ENCODE assay signal across 16 mouse cellular contexts in the genomic region with DNA sequence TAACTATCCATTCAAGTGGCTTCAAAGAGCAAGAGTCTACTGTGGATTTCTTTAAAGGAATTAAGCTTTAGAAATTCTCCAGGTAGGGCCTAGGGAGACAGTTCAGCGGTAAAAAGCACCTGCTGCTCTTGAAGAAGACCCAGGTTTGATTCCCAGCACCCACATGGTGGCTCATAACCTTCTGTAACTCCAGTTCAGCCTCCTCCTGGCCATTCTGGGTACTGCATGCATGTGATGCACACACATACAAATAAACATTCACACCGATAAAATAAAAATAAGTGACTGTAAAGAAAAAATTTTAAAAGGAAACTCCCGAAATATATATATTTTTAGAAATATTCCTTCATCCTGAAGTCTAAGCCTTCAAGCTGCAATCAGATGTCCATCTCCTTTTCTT.
DNase-seq lines count a peak whose midpoint lies in the region; ATAC-seq and TF ChIP-seq lines count a peak whose summit lies in the region.
"Had no signal": no experiment of that assay in that cellular context is flagged by ENCODE, and none has a peak within 500 bp of the region (broad histone marks: within the 10 kb centered on the region; RNA-seq: fewer than 3 reads in every experiment).

No protein-coding gene starts in this region.

- TF ChIP-seq POLR2A in small intestine, adult 2 months (IDR thresholded peaks at IDR 0.05; ENCODE audit: low read depth, low read length) = no peak

- TF ChIP-seq CTCF in intestine, postnatal 0 days (IDR thresholded peaks at IDR 0.05; ENCODE audit: low read depth) = peak; percentile 40; the same call in 1 of the 2 replicates
- TF ChIP-seq CTCF in lung, embryonic 14.5 days (IDR thresholded peaks at IDR 0.05; ENCODE audit: low read depth) = peak; percentile 50
- TF ChIP-seq CTCF in G1E (IDR thresholded peaks at IDR 0.05; ENCODE audit: low read depth, low read length) = peak; percentile 15; the same call in 1 of the 2 replicates
- peak; percentile 38; the same call in 1 of the 2 replicates for TF ChIP-seq CTCF in small intestine, adult 2 months (IDR thresholded peaks at IDR 0.05; ENCODE audit: extremely low read depth, insufficient read length, insufficient replicate concordance, low read depth, low read length)

- no peaks in the 10 kb centered on the region for H3K36me3 ChIP-seq in intestine, postnatal 0 days (ENCODE audit: control insufficient read depth, insufficient read depth)
- no peaks in the 10 kb centered on the region for H3K36me3 ChIP-seq in intestine, embryonic 16.5 days (ENCODE audit: control insufficient read depth, insufficient read depth, low read length)
- no peaks in the 10 kb centered on the region for H3K36me3 ChIP-seq in lung, embryonic 14.5 days (ENCODE audit: insufficient read depth)
- H3K36me3 ChIP-seq in G1E (replicated peaks) = no peaks in the 10 kb centered on the region
- H3K36me3 ChIP-seq in small intestine, adult 2 months (ENCODE audit: control insufficient read depth, insufficient read depth, low read length) = no peaks in the 10 kb centered on the region
- H3K36me3 ChIP-seq: embryonic facial prominence, embryonic 12.5 days; heart, embryonic 12.5 days; neural tube, embryonic 15.5 days; stomach, embryonic 15.5 days had no signal

- 94% methylated on average over 3 of the region's 3 CpGs for WGBS in intestine, postnatal 0 days
- WGBS in intestine, embryonic 16.5 days = 91% methylated on average over 3 of the region's 3 CpGs
- WGBS in lung, embryonic 14.5 days = 90% methylated on average over 3 of the region's 3 CpGs
- 91% methylated on average over 3 of the region's 3 CpGs for WGBS in small intestine, adult 2 months

- 0 out of 2 replicates have a peak, but pooled peaks cover 4% of the 10 kb centered on the region for H3K9me3 ChIP-seq in intestine, postnatal 0 days (ENCODE audit: control insufficient read depth)
- H3K9me3 ChIP-seq in intestine, embryonic 16.5 days (ENCODE audit: control insufficient read depth, low read length) = 0 out of 2 replicates have a peak, but pooled peaks cover 3% of the 10 kb centered on the region
- H3K9me3 ChIP-seq in lung, embryonic 14.5 days (ENCODE audit: low read depth, low read length) = no peaks in the 10 kb centered on the region
- H3K9me3 ChIP-seq in G1E (replicated peaks) = peaks cover 4% of the 10 kb centered on the region; the same call in 1 of the 2 replicates
- H3K9me3 ChIP-seq: embryonic facial prominence, embryonic 12.5 days; stomach, embryonic 15.5 days had no signal

- no peak for DNase-seq in lung, embryonic 14.5 days
- no peak for DNase-seq in lung, postnatal 14 days
- no peak for DNase-seq in G1E (ENCODE audit: low spot score)
- no peak for DNase-seq in adrenal gland, postnatal 10 days
- DNase-seq: cerebellum, adult 2 months; gastrocnemius, postnatal 14 days; heart, postnatal 36 days; kidney, postnatal 10 days; thymus, postnatal 36 days had no signal

- H3K4me1 ChIP-seq in intestine, postnatal 0 days (replicated peaks; ENCODE audit: control insufficient read depth, insufficient read depth, low read length) = no peaks in the 10 kb centered on the region
- 0 out of 2 replicates have a peak, but pooled peaks cover 3% of the 10 kb centered on the region for H3K4me1 ChIP-seq in intestine, embryonic 16.5 days (ENCODE audit: control insufficient read depth, insufficient read depth, low read length)
- H3K4me1 ChIP-seq in lung, embryonic 14.5 days (ENCODE audit: insufficient read depth) = peaks cover 8% of the 10 kb centered on the region; the same call in 1 of the 2 replicates
- peaks cover 11% of the 10 kb centered on the region for H3K4me1 ChIP-seq in G1E (ENCODE audit: insufficient read depth, low read depth, low read length)
- no peaks in the 10 kb centered on the region for H3K4me1 ChIP-seq in small intestine, adult 2 months (ENCODE audit: control insufficient read depth, insufficient read depth, insufficient read length, low read length)
- H3K4me1 ChIP-seq: embryonic facial prominence, embryonic 12.5 days; heart, embryonic 12.5 days; neural tube, embryonic 15.5 days had no signal

- ATAC-seq in intestine, postnatal 0 days = no peak
- ATAC-seq in intestine, embryonic 16.5 days = no peak
- no peak for ATAC-seq in lung, embryonic 14.5 days (ENCODE audit: insufficient read depth)
- ATAC-seq in G1E (ENCODE audit: extremely low read depth, insufficient number of reproducible peaks, low FRiP score, poor library complexity, severe bottlenecking) = no peak

- H3K9ac ChIP-seq in intestine, postnatal 0 days (ENCODE audit: low read depth, low read length) = no peak overlapping the region
- no peak overlapping the region for H3K9ac ChIP-seq in intestine, embryonic 16.5 days (ENCODE audit: low read depth, low read length)
- H3K9ac ChIP-seq in lung, embryonic 14.5 days = no peak overlapping the region
- H3K9ac ChIP-seq: embryonic facial prominence, embryonic 12.5 days; heart, embryonic 12.5 days; neural tube, embryonic 15.5 days; stomach, embryonic 15.5 days had no signal

- H3K27ac ChIP-seq in intestine, postnatal 0 days (ENCODE audit: low read depth, low read length) = no peak overlapping the region
- no peak overlapping the region for H3K27ac ChIP-seq in intestine, embryonic 16.5 days (ENCODE audit: low read length)
- H3K27ac ChIP-seq in lung, embryonic 14.5 days (ENCODE audit: low read depth) = no peak overlapping the region
- no peak overlapping the region for H3K27ac ChIP-seq in small intestine, adult 2 months (ENCODE audit: insufficient read depth, low read depth, low read length)
- H3K27ac ChIP-seq: embryonic facial prominence, embryonic 12.5 days; neural tube, embryonic 15.5 days; stomach, embryonic 15.5 days had no signal

- H3K4me3 ChIP-seq in intestine, postnatal 0 days (ENCODE audit: low read depth, low read length) = no peak overlapping the region
- H3K4me3 ChIP-seq in intestine, embryonic 16.5 days (ENCODE audit: low read length) = no peak overlapping the region
- H3K4me3 ChIP-seq in lung, embryonic 14.5 days (ENCODE audit: low read depth, low read length) = no peak overlapping the region
- H3K4me3 ChIP-seq in G1E (ENCODE audit: low read depth, low read length) = no peak overlapping the region
- H3K4me3 ChIP-seq in small intestine, adult 2 months (ENCODE audit: low read depth, low read length) = no peak overlapping the region
- H3K4me3 ChIP-seq: embryonic facial prominence, embryonic 12.5 days; heart, embryonic 12.5 days; neural tube, embryonic 15.5 days; stomach, embryonic 15.5 days had no signal

- no peaks in the 10 kb centered on the region for H3K27me3 ChIP-seq in intestine, postnatal 0 days (replicated peaks; ENCODE audit: control insufficient read depth, insufficient read depth, low read length)
- no peaks in the 10 kb centered on the region for H3K27me3 ChIP-seq in intestine, embryonic 16.5 days (replicated peaks; ENCODE audit: control insufficient read depth, insufficient read depth, low read length)
- no peaks in the 10 kb centered on the region for H3K27me3 ChIP-seq in lung, embryonic 14.5 days (ENCODE audit: insufficient read depth, low read length)
- H3K27me3 ChIP-seq in G1E (ENCODE audit: insufficient read depth, low read length) = peaks cover 23% of the 10 kb centered on the region
- no peaks in the 10 kb centered on the region for H3K27me3 ChIP-seq in small intestine, adult 2 months (ENCODE audit: control insufficient read depth, insufficient read depth, low read length)
- H3K27me3 ChIP-seq: embryonic facial prominence, embryonic 12.5 days; heart, embryonic 12.5 days; neural tube, embryonic 15.5 days; stomach, embryonic 15.5 days had no signal

- H3K4me2 ChIP-seq in intestine, postnatal 0 days (replicated peaks; ENCODE audit: low read depth) = no peak overlapping the region
- no peak overlapping the region for H3K4me2 ChIP-seq in intestine, embryonic 16.5 days (ENCODE audit: low read depth, low read length)
- H3K4me2 ChIP-seq in lung, embryonic 14.5 days = no peak overlapping the region
- H3K4me2 ChIP-seq: embryonic facial prominence, embryonic 12.5 days; heart, embryonic 12.5 days; neural tube, embryonic 15.5 days; stomach, embryonic 15.5 days had no signal
